Mouse (Mus musculus) G1E (cell line): ENCODE measurements around the gene Lysmd1.

Source experiments
- CTCF ChIP-seq: IDR thresholded peaks from 2 replicates; pipeline ENCODE4 v1.5.1; 2012; ENCODE audit warnings: low read depth, low read length, inconsistent platforms, mixed read lengths
- GATA1 ChIP-seq: IDR thresholded peaks from 2 replicates; pipeline ENCODE4 v1.6.1; 2012; ENCODE audit warnings: borderline replicate concordance, low read length, inconsistent platforms, mixed read lengths
- GATA2 ChIP-seq: IDR thresholded peaks from 2 replicates; pipeline ENCODE4 v1.6.1; 2012; ENCODE audit warnings: low read depth, low read length, inconsistent platforms, borderline replicate concordance
- POLR2AphosphoS5 ChIP-seq: IDR thresholded peaks from 2 replicates; pipeline ENCODE4 v1.6.1; 2012; ENCODE audit warnings: low read depth, low read length, inconsistent platforms; ENCODE audit not compliant: insufficient replicate concordance
- TAL1 ChIP-seq: conservative IDR thresholded peaks from 2 replicates; pipeline ENCODE4 v1.6.1; 2012; ENCODE audit warnings: low read depth, low read length, inconsistent platforms, mixed read lengths

GRCm38 (mm10) chr3:95176500-95176899, 42.6 kb downstream of the Lysmd1 start:
- TF ChIP-seq CTCF (no peak), TAL1 (no peak), GATA2 (no peak), GATA1 (no peak), POLR2AphosphoS5 (no peak)
